Comparison of ENCODE assay signal across 22 mouse cellular contexts in the genomic region with DNA sequence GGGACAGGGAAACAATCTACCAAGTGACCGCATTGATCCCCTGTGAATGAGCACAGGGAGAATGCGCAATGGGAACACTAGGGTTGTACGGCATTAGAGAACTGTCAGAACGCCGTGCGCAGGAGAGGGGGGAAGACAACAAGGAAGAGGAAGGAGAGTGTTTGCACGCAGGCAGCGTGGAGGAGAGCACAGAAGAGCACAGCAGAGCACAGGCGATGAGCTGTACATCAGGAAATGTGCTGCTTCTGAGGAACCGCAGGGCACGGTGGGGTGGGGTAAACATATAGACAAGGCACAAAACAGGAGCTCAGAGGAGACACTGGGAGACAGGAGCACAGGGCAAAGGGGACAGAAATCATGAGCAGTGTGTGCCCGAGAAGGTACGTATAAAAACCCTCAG. TPM values are rescaled to one million over a fixed set of nuclear protein-coding genes. Genes with fewer than 3 reads are reported as not detected.
DNase-seq lines count a peak whose midpoint lies in the region; ATAC-seq lines count a peak whose summit lies in the region.
"Had no signal": no experiment of that assay in that cellular context is flagged by ENCODE, and none has a peak within 500 bp of the region (broad histone marks: within the 10 kb centered on the region; RNA-seq: fewer than 3 reads in every experiment).

No protein-coding gene starts in this region.

- H3K4me1 ChIP-seq in midbrain, embryonic 10.5 days = peaks cover 19% of the 10 kb centered on the region
- peaks cover 18% of the 10 kb centered on the region for H3K4me1 ChIP-seq in midbrain, embryonic 13.5 days (replicated peaks)
- peaks cover 24% of the 10 kb centered on the region; the same call in 1 of the 2 replicates for H3K4me1 ChIP-seq in liver, embryonic 12.5 days
- H3K4me1 ChIP-seq in forebrain, embryonic 15.5 days = peaks cover 18% of the 10 kb centered on the region

- no peak overlapping the region for H3K4me2 ChIP-seq in midbrain, embryonic 13.5 days (replicated peaks)
- H3K4me2 ChIP-seq in liver, embryonic 12.5 days = 0 out of 2 replicates have a peak overlapping the region, but pooled peaks have one; percentile 1
- no peak overlapping the region for H3K4me2 ChIP-seq in forebrain, embryonic 15.5 days (replicated peaks)
- H3K4me2 ChIP-seq: embryonic facial prominence, embryonic 13.5 days; heart, embryonic 13.5 days; liver, embryonic 15.5 days had no signal

- H3K9ac ChIP-seq in midbrain, embryonic 13.5 days (replicated peaks) = no peak overlapping the region
- no peak overlapping the region for H3K9ac ChIP-seq in liver, embryonic 12.5 days
- H3K9ac ChIP-seq in forebrain, embryonic 15.5 days (replicated peaks) = no peak overlapping the region
- H3K9ac ChIP-seq: embryonic facial prominence, embryonic 13.5 days; heart, embryonic 13.5 days; liver, embryonic 15.5 days had no signal

- H3K27ac ChIP-seq in midbrain, embryonic 10.5 days (replicated peaks) = 0 out of 2 replicates have a peak overlapping the region, but pooled peaks have one; percentile 2
- H3K27ac ChIP-seq in midbrain, embryonic 13.5 days = no peak overlapping the region
- H3K27ac ChIP-seq in liver, embryonic 12.5 days = 0 out of 2 replicates have a peak overlapping the region, but pooled peaks have one; percentile 14
- no peak overlapping the region for H3K27ac ChIP-seq in forebrain, embryonic 15.5 days (replicated peaks)
- H3K27ac ChIP-seq: embryonic facial prominence, embryonic 13.5 days; heart, embryonic 13.5 days; hindbrain, postnatal 0 days; liver, embryonic 15.5 days had no signal

- peaks cover 18% of the 10 kb centered on the region for H3K36me3 ChIP-seq in midbrain, embryonic 10.5 days
- H3K36me3 ChIP-seq in midbrain, embryonic 13.5 days = peaks cover 6% of the 10 kb centered on the region; the same call in 1 of the 2 replicates
- H3K36me3 ChIP-seq in liver, embryonic 12.5 days = peaks cover 24% of the 10 kb centered on the region
- no peaks in the 10 kb centered on the region for H3K36me3 ChIP-seq in forebrain, embryonic 15.5 days
- H3K36me3 ChIP-seq: liver, embryonic 15.5 days had no signal

- H3K9me3 ChIP-seq in midbrain, embryonic 10.5 days (replicated peaks) = no peaks in the 10 kb centered on the region
- H3K9me3 ChIP-seq in midbrain, embryonic 13.5 days = no peaks in the 10 kb centered on the region
- no peaks in the 10 kb centered on the region for H3K9me3 ChIP-seq in liver, embryonic 12.5 days (replicated peaks)
- no peaks in the 10 kb centered on the region for H3K9me3 ChIP-seq in forebrain, embryonic 15.5 days
- H3K9me3 ChIP-seq: embryonic facial prominence, embryonic 13.5 days; heart, embryonic 13.5 days; liver, embryonic 15.5 days had no signal

- no peak overlapping the region for H3K4me3 ChIP-seq in midbrain, embryonic 10.5 days
- no peak overlapping the region for H3K4me3 ChIP-seq in midbrain, embryonic 13.5 days (replicated peaks)
- no peak overlapping the region for H3K4me3 ChIP-seq in liver, embryonic 12.5 days
- H3K4me3 ChIP-seq in forebrain, embryonic 15.5 days = no peak overlapping the region
- H3K4me3 ChIP-seq: embryonic facial prominence, embryonic 13.5 days; heart, embryonic 13.5 days; liver, embryonic 15.5 days; myocyte had no signal

- 88% methylated on average over 13 of the region's 13 CpGs for WGBS in midbrain, embryonic 10.5 days
- 92% methylated on average over 13 of the region's 13 CpGs for WGBS in midbrain, embryonic 13.5 days
- 45% methylated on average over 13 of the region's 13 CpGs for WGBS in liver, embryonic 12.5 days (ENCODE audit: insufficient replicate concordance)
- 90% methylated on average over 13 of the region's 13 CpGs for WGBS in forebrain, embryonic 15.5 days

- ATAC-seq in midbrain, embryonic 13.5 days = no peak
- peak; percentile 64 for ATAC-seq in activated CD4-positive, CD25-positive, alpha-beta regulatory T cell, adult 4 months
- ATAC-seq in liver, embryonic 12.5 days = no peak
- no peak for ATAC-seq in forebrain, embryonic 15.5 days (replicated peaks)
- ATAC-seq: hindbrain, postnatal 0 days had no signal

- no peak for DNase-seq in midbrain, embryonic 10.5 days (ENCODE audit: low spot score)
- peak; percentile 14 to 40 for DNase-seq in thymus, postnatal 36 days
- no peak for DNase-seq in right cerebral cortex, adult 2 months (ENCODE audit: low spot score in 2 of 2)
- DNase-seq: adrenal gland, postnatal 10 days; B cell, adult 2 months; cerebellum, adult 8-10 months; gastrocnemius, postnatal 25 days; heart, postnatal 36 days; kidney, adult 18-20 months; kidney, postnatal 10 days; lung, postnatal 36 days; midbrain, embryonic 14.5 days; retina, postnatal 1 day had no signal

- H3K27me3 ChIP-seq in midbrain, embryonic 10.5 days (ENCODE audit: low read depth, poor library complexity, severe bottlenecking) = peaks cover 52% of the 10 kb centered on the region; the same call in 1 of the 2 replicates
- H3K27me3 ChIP-seq in midbrain, embryonic 13.5 days = peaks cover 13% of the 10 kb centered on the region; the same call in 1 of the 2 replicates
- no peaks in the 10 kb centered on the region for H3K27me3 ChIP-seq in liver, embryonic 12.5 days (replicated peaks)
- no peaks in the 10 kb centered on the region for H3K27me3 ChIP-seq in forebrain, embryonic 15.5 days
- H3K27me3 ChIP-seq: embryonic facial prominence, embryonic 13.5 days; heart, embryonic 13.5 days; liver, embryonic 15.5 days had no signal

RNA-seq across cellular contexts. Expression of gene Cox10, which starts 31.8 kb away (rescaled TPM):
- 29.6 and 35.6 TPM in 2 replicates for polyA plus RNA-seq in midbrain, embryonic 10.5 days (2016; fragmentation: Nextera tagmentation; extraction: Ambion mirVana)
- 22.3 and 25.5 TPM in 2 replicates for polyA plus RNA-seq in midbrain, embryonic 13.5 days (2015; fragmentation: Nextera tagmentation; extraction: Ambion mirVana)
- 10 to 100 TPM; 15.3 to 22.4 TPM for polyA plus RNA-seq in activated CD4-positive, CD25-positive, alpha-beta regulatory T cell, adult 4 months (2017; shearing (Covaris generic))
- polyA plus RNA-seq in liver, embryonic 12.5 days (2016; fragmentation: Nextera tagmentation; extraction: Ambion mirVana) = 13.5 and 13.7 TPM in 2 replicates
- 21.2 and 22.6 TPM in 2 replicates for polyA plus RNA-seq in forebrain, embryonic 15.5 days (2015; fragmentation: Nextera tagmentation; extraction: Ambion mirVana)

Comparison
In these comparisons a context has a peak if more than half of its experiments do, and no peak if none do; other contexts are left out.
1. H3K27ac ChIP-seq: peak in midbrain, embryonic 10.5 days (single experiment) and liver, embryonic 12.5 days (single experiment); none in midbrain, embryonic 13.5 days (single experiment) and forebrain, embryonic 15.5 days (single experiment).
2. DNase-seq: peak in thymus, postnatal 36 days (2 of 2); none in midbrain, embryonic 10.5 days (single experiment) and right cerebral cortex, adult 2 months (0 of 2).